Mouse (Mus musculus): ENCODE results near the gene Acyp2.

The Acyp2 gene

DNA sequence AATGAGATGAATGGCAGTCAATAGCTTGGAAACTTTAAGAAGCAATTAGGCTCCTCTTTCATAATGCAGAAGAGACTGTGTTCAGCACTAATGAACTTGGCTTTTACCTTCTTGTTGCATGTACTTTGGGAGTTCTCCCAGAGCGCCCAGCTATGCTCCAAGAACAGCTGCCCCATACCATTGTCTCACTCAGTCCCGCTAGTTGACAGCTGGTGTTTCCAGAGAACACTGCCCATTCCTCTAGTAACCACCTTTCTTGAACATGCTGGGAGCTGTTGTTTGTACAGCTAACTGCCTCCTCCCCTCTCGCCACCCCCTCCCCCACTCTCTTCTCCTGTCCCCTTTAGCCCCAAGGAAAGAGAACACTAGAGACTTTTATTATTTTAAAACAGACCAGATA is 52.1 kb downstream of the Acyp2 start:
- no peak for ATAC-seq (ENCODE audit: insufficient number of reproducible peaks, low FRiP score, low TSS enrichment)

DNA sequence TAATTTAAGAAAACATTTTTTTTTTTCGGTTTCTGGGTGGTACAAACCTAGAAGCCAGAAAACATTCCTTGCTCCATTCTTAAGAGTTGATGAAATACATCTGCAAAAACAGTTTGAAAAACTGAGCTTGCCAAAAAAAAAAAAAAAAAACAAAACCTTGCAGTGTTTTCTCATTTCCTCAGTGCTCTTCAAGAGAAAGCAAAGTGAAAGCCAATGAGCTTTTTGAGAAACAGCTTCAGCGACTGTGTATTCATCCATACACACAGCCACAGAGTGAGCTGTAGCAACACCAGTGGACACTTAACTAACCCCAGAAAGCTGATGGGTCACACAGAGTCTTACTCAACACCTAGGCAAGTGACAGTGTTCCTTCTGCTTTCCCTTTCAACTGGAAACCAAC is 69.4 kb downstream of the Acyp2 start:
- no peak for ATAC-seq (ENCODE audit: insufficient number of reproducible peaks, low FRiP score, low TSS enrichment)

DNA sequence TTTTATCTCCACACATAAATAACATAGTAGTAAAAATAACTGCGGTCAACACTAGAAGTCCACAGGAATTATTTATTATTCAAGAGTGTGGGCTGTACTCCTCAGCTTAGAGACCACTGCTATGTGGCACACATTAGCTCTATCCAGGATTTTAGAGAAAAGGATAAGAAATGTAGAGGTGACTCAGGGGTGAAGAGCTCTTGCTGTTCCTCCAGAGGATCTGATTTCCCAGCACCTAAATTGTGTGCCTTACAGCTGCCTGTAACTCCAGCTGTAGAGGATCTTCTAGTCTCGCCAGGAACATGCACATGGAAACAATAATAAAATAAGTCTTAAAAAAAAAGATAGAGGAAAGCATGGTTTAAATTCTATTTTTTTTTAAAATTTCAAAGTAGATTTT is 70.5 kb downstream of the Acyp2 start:
- ATAC-seq (ENCODE audit: insufficient number of reproducible peaks, low FRiP score, low TSS enrichment), result no peak

DNA sequence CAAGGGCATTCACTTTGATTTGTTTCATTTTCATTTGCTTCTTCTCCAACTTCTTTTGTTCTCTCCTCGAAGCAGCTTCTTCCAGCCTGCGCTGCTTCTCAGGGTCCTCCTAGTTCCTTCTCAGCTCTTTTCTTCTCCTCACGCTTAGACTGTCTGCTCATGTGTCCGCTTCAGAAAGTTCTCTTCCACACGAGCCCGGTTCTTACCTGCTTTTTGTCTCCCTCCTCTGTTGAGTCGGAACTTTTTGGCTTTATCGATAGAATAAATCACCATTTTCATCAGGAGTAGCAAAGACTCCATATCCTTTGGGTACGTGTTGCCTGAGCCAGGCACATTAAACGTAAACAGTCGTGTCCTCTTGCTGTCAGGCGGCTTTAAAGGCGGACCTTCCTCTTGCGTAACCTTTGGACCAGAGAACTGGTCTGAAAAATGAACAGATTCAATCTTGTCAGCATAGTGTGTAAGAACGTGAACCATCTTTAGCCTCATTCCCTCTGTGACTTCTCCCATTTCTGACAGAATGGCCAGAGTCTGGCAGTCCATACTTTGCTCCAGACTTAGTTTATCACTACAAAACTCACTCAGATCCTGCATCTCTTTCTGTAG is 76.5 kb downstream of the Acyp2 start:
- ATAC-seq (ENCODE audit: insufficient number of reproducible peaks, low FRiP score, low TSS enrichment), result no peak

DNA sequence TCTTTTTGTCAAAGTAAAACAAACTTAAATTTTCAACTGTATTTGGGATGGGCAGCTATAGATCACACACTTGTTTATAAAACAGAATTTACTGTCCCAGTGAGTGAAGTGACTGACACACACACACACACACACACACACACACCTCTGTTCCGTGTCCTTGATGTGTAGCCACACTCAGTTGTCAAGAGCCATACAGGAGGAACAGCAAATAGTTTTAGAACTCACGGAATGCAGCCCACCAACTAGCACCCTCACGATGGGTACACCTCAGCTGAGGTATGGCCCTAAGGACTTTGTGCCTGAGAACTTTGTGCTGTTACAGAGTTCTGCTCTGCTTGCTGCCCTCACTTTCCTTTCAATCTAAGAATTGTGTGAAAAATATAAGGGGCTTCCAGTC is 78.8 kb downstream of the Acyp2 start:
- no peak for ATAC-seq (ENCODE audit: insufficient number of reproducible peaks, low FRiP score, low TSS enrichment)

DNA sequence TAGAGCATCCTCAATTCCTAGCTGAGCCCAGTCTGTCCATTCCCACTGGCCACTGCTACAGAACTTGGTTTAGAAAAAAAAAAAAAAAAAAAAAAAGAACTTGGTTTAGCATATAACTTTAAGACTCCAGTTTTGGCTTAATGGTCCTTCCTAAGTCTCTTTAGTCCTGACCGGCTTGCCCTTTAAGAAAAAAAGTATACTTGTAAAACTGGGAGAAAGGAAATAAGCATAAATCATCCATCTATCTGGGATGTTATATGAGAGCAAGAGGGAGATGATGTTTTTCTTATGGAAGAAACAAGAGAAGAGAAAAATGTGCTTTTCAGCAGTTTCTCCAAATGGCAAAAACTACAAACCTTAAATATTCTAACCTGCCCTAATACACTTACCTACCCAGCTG is 89.2 kb downstream of the Acyp2 start:
- no peak for ATAC-seq (ENCODE audit: insufficient number of reproducible peaks, low FRiP score, low TSS enrichment)

DNA sequence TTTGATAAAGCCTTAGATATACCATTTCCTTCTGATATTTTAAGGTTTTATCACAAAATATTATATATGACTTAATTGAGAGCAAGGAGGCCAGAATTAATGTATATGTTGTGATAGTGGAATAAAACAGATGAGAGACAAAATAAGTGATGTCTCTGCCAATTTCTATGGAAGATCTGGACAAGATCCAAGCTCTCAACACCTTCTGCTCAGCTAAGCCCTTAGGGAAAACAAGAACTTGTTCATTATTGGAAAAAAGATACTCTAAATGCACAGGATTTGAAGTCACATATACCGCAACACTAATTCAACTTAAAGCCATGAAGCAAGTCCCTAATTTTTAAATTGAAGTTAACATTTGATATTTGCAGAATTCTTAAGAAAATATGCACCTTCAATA is 96.0 kb downstream of the Acyp2 start:
- no peak for ATAC-seq (ENCODE audit: insufficient number of reproducible peaks, low FRiP score, low TSS enrichment)

DNA sequence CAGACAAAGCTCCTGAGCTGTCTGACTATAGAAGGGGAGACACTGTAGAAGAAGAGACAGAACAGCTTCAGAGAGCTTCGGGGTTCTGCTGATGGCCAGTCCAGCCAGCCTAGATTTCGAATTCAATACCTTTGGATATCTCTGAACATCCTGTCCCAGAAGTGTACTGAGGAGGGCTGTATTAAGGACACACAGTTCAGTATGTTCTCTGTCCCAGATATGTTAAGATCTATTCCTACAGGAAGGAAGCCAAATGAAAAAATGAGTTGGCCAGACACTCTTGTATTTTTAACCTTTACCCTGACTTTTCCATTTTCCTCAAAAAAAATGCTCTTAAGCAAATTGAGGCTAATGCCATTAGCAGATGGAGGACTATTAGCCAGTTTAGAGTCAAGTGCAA is 132.3 kb downstream of the Acyp2 start:
- no peak for ATAC-seq (ENCODE audit: insufficient number of reproducible peaks, low FRiP score, low TSS enrichment)

DNA sequence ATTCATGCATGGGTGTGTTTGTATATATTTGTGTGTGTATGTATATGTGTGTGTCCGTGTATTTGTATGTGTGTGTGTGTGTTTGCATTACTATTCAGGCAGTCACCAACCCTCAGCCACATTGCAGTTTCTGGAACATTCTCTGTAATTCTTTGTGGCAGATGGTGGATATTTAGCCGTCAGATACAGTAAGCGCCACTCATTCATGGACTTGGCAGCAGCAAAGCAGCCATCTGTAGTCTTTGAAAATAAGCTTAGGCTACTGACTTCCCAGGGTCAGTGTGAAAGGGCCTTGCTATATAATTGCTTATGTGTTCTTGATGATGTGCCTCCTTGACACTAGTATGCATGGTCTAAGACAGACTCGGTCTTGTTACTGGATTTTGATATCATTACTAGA is 141.2 kb downstream of the Acyp2 start:
- peak; percentile 99 for ATAC-seq (ENCODE audit: insufficient number of reproducible peaks, low FRiP score, low TSS enrichment)

DNA sequence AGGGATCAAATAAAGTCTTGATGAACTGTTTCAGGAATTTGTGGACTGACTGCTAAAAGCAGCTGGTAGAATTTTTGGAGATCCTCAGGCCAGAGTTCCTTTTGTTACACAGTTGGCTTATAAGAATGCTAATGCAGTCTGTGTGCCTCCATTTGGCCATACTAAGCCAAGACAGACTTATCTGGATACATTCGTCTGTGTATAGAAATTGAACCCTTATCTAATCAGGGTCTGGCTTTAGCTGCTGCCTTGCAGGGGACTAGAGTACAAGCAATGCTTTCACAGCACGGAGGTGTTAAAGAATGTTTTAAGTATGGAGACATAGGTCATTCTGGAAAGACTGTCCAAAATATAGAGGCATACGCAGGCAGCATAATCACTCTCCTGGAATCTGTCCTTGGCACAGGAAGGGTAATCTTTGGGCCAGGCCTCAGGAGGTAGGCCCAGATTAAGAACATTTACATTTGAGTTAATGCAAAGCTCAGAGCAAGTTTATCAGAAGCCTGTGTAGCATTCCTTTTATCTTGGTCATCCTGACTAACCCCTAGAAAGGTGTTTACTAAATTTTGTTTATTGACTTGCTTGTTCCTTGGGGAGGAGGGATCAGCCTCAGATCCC is 150.5 kb downstream of the Acyp2 start:
- ATAC-seq (ENCODE audit: insufficient number of reproducible peaks, low FRiP score, low TSS enrichment), result no peak

DNA sequence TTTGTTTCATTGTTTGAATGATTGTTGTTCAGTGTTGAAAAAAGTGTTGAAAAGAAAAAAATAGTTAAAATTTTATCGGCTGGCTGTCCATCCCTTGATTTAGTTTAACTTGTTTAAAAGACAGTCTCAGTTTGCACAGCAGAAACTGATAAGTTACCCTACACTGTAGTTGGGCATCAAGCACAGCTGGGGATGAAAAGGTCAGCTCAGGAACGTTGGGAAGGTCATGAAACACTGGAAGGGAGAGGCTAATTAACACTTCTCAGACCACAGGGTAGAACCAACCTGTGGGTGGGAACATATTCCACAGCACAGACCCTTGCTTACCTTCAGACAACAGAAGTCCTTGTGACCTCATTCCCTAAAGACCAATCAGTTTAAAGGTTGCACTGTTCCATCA is 152.2 kb downstream of the Acyp2 start:
- no peak for ATAC-seq (ENCODE audit: insufficient number of reproducible peaks, low FRiP score, low TSS enrichment)

DNA sequence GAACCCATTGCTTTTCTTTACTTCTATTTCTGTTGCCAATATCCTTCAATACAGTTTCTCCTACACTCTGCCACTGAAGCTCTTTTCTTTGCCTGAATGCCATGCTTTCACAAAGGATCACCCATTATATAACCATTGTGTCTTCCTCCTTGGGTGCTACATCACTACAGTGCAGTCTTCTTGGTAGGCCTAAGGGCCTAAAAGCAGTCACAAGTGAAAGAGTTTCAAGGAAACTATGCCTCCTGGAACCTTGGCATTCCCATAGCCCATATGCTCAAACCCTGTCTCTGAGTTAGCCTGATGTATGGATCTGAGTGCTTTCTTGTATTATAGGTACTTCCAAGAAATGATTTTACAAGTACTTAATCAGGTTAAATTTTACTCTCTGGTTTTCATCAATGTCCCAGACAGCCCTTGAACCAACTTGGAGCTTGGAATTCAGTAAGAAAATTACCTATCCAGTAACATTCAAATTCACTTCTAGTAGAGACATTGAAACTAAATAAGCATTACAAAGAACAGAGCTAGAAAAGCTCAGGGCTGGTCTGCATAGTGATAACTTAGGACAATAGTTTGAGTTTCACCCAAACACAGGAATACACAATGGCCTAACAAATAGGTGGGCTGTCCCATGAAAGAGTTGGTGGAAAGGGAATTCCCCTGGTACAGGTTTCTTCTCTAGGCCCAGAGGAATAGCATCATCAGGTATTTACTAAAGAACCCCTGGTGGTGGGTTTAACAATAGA is 157.7 kb downstream of the Acyp2 start:
- ATAC-seq (ENCODE audit: insufficient number of reproducible peaks, low FRiP score, low TSS enrichment), result no peak

DNA sequence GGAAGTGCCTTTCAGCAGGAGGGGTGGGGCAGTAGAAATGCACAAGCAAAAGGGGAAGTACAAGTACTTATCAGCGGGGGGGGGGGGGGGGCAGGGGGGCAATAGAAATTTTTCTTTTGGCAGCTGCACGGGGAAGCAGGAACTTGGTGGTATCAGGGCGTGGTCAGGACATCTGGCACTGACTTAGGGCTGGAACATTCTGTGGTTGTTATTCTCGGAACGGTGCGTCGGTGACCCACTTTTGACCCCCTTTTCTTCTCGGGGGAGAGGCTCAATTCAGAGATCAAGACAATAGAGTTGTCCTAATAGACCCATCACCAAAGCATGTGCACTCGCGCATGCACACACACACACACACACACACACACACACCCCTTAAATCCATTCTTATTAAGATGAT is 161.2 kb downstream of the Acyp2 start:
- ATAC-seq (ENCODE audit: insufficient number of reproducible peaks, low FRiP score, low TSS enrichment), result no peak

DNA sequence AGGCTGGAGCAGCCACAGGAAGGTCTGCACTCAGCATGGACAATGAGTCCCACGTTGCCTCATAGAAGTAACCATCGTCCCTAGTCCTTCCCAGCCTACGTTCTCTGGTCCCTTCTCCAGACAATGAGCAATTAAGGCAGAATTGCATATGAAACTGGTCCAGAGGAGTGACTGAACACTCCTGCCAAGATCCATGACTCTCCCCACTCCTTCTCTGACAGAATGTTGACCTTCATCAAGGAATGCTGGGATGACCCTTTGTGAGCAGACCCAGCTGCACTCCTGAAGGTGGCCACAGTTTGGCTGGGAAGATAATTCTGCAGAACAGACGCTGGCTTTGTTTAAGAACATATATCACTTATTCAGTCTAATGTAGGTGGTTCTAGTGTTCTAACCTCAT is 166.1 kb downstream of the Acyp2 start:
- no peak for ATAC-seq (ENCODE audit: insufficient number of reproducible peaks, low FRiP score, low TSS enrichment)

DNA sequence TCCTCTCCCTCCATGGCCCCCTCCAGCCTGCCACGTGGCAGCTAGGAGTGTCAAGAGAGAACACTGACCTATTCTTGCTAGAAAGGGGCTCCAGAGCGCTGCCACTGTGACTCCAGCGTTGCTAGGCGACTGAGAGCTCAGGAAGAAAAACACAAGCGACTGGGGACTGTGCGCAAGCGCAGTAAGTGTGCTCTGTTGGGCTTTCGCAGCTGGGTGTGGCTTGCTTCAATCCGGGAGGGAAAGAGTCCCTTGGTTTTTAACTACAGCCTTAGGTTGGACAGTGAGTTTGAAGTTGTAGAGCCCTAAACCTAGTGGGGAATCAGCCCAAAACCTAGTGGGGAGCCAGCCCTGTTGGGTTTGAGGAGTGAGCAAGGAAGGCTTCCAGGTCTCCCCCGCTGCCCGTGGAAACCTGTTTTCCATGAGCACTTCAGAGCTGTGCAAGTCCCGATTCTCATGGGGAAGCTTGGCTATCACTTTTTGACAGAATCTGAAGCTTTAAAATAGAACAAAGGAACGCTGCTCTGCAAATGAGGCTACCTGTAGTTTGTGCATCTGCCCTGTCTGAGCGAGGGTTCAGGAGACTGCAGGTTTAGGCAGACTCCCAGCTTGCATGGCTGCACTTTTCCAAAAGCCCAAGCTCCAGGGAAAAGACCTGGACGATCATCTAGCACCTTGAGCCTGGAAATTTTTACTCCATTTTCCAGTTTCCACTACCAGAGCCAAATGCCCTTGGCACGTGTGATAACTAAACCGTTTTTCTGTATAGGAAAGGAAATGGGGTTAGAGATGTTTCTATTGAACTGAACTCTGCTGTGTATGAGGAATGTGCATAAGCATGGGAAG is 177.4 kb downstream of the Acyp2 start, which contains the start of gene 4930505A04Rik:
Gene 4930505A04Rik, minus strand, starts transcription at position 77 of the 843 bp plus-strand sequence.
- peak; percentile 97 for ATAC-seq (ENCODE audit: insufficient number of reproducible peaks, low FRiP score, low TSS enrichment)

DNA sequence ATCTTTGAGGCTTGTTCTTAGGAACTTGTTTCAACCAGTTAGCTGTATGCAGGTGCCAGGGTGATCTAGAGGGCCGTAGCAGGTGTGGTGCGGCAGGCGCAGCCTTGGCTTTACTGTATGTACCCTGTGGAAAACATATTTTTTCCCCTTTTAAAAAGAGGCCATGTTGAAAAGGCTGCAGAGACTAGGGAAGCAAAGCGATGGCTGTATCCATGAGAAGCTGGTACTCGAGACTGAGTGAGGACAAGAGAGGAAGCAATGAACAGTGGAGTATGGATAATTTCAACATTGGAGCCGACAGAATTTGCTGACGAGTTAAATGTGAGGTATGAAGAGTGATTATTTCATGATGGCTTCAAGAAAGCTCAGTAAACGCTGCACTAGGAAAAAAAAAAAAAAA is 178.2 kb downstream of the Acyp2 start:
- ATAC-seq (ENCODE audit: insufficient number of reproducible peaks, low FRiP score, low TSS enrichment), result no peak
